Mouse (Mus musculus) stomach, postnatal 0 days (tissue): ENCODE data around the gene Gm21190. TPM values are rescaled to one million over a fixed set of nuclear protein-coding genes. Genes with fewer than 3 reads are reported as not detected.
"Not testable (repeated sequence)": the region's sequence is repeated elsewhere in the genome, so short reads cannot be mapped to it uniquely, and the experiment has no call there.

Experiments
- ATAC-seq: fragments of 200-750 bp; cut with Nextera tagmentation; 2 replicates; pipeline ENCODE4 v1.8.0; 2017; ENCODE audit not compliant: low FRiP score, low TSS enrichment
- DNase-seq: peaks from one replicate; pipeline ENCODE4 v3.0.0-alpha.2; 2016; ENCODE audit warnings: low spot score
- H3K27ac ChIP-seq: fragments of 300-500 bp; sonication (generic); replicated peaks from 2 replicates; pipeline ENCODE4 v1.5.1; 2014; ENCODE audit warnings: mild to moderate bottlenecking, control low read depth
- H3K27me3 ChIP-seq: fragments of 300-500 bp; sonication (generic); 2 replicates; pipeline ENCODE4 v1.6.1; 2014; ENCODE audit warnings: low read length; ENCODE audit not compliant: control insufficient read depth, insufficient read depth
- H3K36me3 ChIP-seq: fragments of 300-500 bp; sonication (generic); 2 replicates; pipeline ENCODE4 v1.6.1; 2014; ENCODE audit warnings: low read length, mixed read lengths; ENCODE audit not compliant: control insufficient read depth, insufficient read depth
- H3K4me1 ChIP-seq: fragments of 300-500 bp; sonication (generic); replicated peaks from 2 replicates; pipeline ENCODE4 v1.6.1; 2014; ENCODE audit warnings: antibody characterized with exemption; ENCODE audit not compliant: control insufficient read depth, insufficient read depth
- H3K4me2 ChIP-seq: fragments of 300-500 bp; sonication (generic); replicated peaks from 2 replicates; pipeline ENCODE4 v1.6.1; 2014; ENCODE audit warnings: low read depth, mild to moderate bottlenecking, control low read depth, moderate library complexity
- H3K4me3 ChIP-seq: fragments of 300-500 bp; sonication (generic); 2 replicates; pipeline ENCODE4 v1.5.1; 2014; ENCODE audit warnings: low read depth, low read length, control low read depth
- H3K9ac ChIP-seq: fragments of 300-500 bp; sonication (generic); 2 replicates; pipeline ENCODE4 v1.6.1; 2014; ENCODE audit warnings: mild to moderate bottlenecking, low read length, control low read depth, mixed read lengths
- H3K9me3 ChIP-seq: fragments of 300-500 bp; sonication (generic); 2 replicates; pipeline ENCODE4 v1.6.1; 2016; ENCODE audit warnings: low read length; ENCODE audit not compliant: control insufficient read depth
- CTCF ChIP-seq: IDR thresholded peaks from 2 replicates; pipeline ENCODE4 v1.5.1; 2016; ENCODE audit warnings: antibody characterized with exemption, low read depth, mild to moderate bottlenecking, moderate library complexity
- WGBS: fragments of 180-500 bp; shearing (Covaris S2); extraction: QIAGEN DNeasy Blood & Tissue Kit; methylation state at CpG from one replicate; pipeline ENCODE4 v1.1.7; 2014; 5-methylcytosine and 5-hydroxymethylcytosine counted together
- polyA plus RNA-seq: library from polyadenylated mRNA; unstranded; fragments of >200 nt; fragmentation: Nextera tagmentation; extraction: Ambion mirVana; gene quantifications from 2 replicates; pipeline ENCODE4 v1.2.1, GENCODE M21; 2015

Gene Gm21190
- polyA plus RNA-seq, result not detected in 2 replicates

GRCm38 (mm10) chr5:15529122-15529521 is at the start of gene Gm21190:
Gm21190 (minus strand) TSS chr5:15529222.
- H3K4me3 ChIP-seq, H3K9ac ChIP-seq, DNase-seq, ATAC-seq, H3K27me3 ChIP-seq, H3K4me1 ChIP-seq, H3K27ac ChIP-seq, H3K9me3 ChIP-seq, H3K36me3 ChIP-seq, H3K4me2 ChIP-seq: not testable (repeated sequence)
- no CpG with 5 or more reads among the region's 1 CpGs for WGBS

- ATAC-seq, H3K27ac ChIP-seq, H3K9ac ChIP-seq, H3K4me2 ChIP-seq, H3K9me3 ChIP-seq, H3K27me3 ChIP-seq, H3K4me1 ChIP-seq, DNase-seq, H3K36me3 ChIP-seq, H3K4me3 ChIP-seq: not testable (repeated sequence)
- no CpG with 5 or more reads among the region's 1 CpGs for WGBS
These were observed 48.0 kb upstream of the Gm21190 start, which contains the start of gene Gm21083 for GRCm38 (mm10) chr5:15577033-15577432. Gm21083 (plus strand) TSS chr5:15577333.

GRCm38 (mm10) chr5:15573735-15574134 is 44.7 kb upstream of the Gm21190 start:
- H3K27me3 ChIP-seq, H3K36me3 ChIP-seq, ATAC-seq, H3K9me3 ChIP-seq, H3K27ac ChIP-seq, H3K4me1 ChIP-seq, DNase-seq, H3K9ac ChIP-seq, H3K4me2 ChIP-seq, H3K4me3 ChIP-seq: not testable (repeated sequence)

- H3K4me1 ChIP-seq, H3K9ac ChIP-seq, H3K27me3 ChIP-seq, H3K4me3 ChIP-seq, H3K27ac ChIP-seq, H3K36me3 ChIP-seq, H3K4me2 ChIP-seq, H3K9me3 ChIP-seq, DNase-seq: not testable (repeated sequence)
- WGBS, result 70% methylated on average over 3 of the region's 3 CpGs
- peak; percentile 53 for ATAC-seq
These were observed 32.6 kb upstream of the Gm21190 start for GRCm38 (mm10) chr5:15561425-15562264.

- not testable (repeated sequence) for H3K9me3 ChIP-seq, DNase-seq, H3K4me3 ChIP-seq, H3K36me3 ChIP-seq, H3K4me2 ChIP-seq, H3K27me3 ChIP-seq, H3K9ac ChIP-seq, H3K4me1 ChIP-seq, H3K27ac ChIP-seq, ATAC-seq
- 61% methylated on average over 1 of the region's 1 CpGs for WGBS
These were observed 29.6 kb upstream of the Gm21190 start for GRCm38 (mm10) chr5:15558654-15559053.

GRCm38 (mm10) chr5:15549606-15550005 is 20.6 kb upstream of the Gm21190 start:
- ATAC-seq, H3K9me3 ChIP-seq, H3K4me3 ChIP-seq, H3K4me2 ChIP-seq, H3K36me3 ChIP-seq, H3K27me3 ChIP-seq, DNase-seq, H3K9ac ChIP-seq, H3K4me1 ChIP-seq, H3K27ac ChIP-seq: not testable (repeated sequence)
- peak; percentile 64 for TF ChIP-seq CTCF
- 11% methylated on average over 3 of the region's 3 CpGs for WGBS

GRCm38 (mm10) chr5:15549134-15549533 is 20.1 kb upstream of the Gm21190 start:
- not testable (repeated sequence) for DNase-seq, H3K4me1 ChIP-seq, ATAC-seq, H3K27ac ChIP-seq, H3K27me3 ChIP-seq, H3K9me3 ChIP-seq, H3K36me3 ChIP-seq, H3K9ac ChIP-seq, H3K4me3 ChIP-seq, H3K4me2 ChIP-seq
- WGBS, result 35% methylated on average over 1 of the region's 1 CpGs

GRCm38 (mm10) chr5:15548642-15549041 is 19.6 kb upstream of the Gm21190 start:
- not testable (repeated sequence) for H3K27me3 ChIP-seq, ATAC-seq, H3K4me1 ChIP-seq, H3K27ac ChIP-seq, H3K4me2 ChIP-seq, H3K9me3 ChIP-seq, H3K4me3 ChIP-seq, DNase-seq, H3K9ac ChIP-seq, H3K36me3 ChIP-seq
- 72% methylated on average over 6 of the region's 6 CpGs for WGBS
